Mouse (Mus musculus): ENCODE results near the gene Dnah3.

DNA sequence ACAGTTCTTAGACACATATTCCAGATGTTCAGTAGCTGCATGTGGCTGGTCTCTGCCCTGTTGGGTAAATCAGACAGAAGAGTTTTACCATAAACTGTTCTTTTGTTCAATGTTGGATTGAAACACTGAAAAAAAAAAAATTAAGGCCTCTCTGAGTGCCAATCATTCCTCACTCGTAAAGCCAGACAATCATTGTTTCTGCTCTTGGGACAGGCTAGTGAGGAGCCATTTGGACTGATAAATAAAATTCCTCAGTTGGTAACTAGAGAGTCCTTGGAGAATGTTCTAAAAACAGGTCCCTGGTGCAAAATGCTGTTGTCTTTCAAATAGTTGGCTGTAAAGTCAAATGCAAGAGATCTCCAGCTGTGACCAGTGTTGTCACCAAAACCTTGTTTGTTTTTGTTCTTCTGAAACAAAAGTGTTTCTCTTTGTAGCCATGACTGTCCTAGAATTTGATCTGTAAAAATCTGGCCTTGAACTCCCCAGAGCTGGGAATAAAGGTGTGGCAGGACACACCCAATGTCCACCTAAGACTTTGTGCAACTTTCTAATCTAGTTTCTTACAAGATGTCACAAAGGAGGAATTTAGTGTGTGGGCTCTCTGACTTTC, 196.7 kb downstream of the Dnah3 start:
- no peak for TF ChIP-seq CTCF (conservative IDR thresholded peaks at IDR 0.05; ENCODE audit: insufficient read depth, insufficient read length, low read depth, low read length)
- no peak for TF ChIP-seq POLR2A (IDR thresholded peaks at IDR 0.05; ENCODE audit: low read depth, low read length)

All from kidney, adult 2 months (tissue).